Mouse (Mus musculus): ENCODE measurements around the gene Kcnc1. TPM values are rescaled to one million over a fixed set of nuclear protein-coding genes. Genes with fewer than 3 reads are reported as not detected.

The Kcnc1 gene
- total and polyA plus RNA-seq, 2 experiments from 2014 or later, result not detected

DNA sequence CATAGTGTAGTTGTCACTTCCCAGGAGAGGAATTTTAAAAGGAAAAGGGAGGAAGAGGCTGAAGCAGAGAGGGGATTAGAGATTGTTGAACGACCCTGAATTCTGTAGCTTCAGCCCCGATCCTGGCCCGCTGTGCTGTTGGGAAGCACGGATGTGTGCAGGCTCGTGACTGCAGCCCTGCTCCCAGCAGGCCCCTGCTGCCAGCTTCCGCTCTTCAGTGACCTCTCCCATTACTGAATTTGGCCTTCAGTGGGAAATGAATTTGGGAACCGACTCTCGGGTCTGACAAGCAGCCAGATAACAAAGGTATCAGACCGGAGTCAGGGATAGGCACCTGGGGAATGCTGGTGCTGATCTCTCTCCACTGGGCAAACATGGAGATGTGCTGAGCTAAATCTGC, 76.8 kb downstream of the Kcnc1 start:
- H3K27ac ChIP-seq (ENCODE audit: low read depth), result no peak overlapping the region
- 42% methylated on average over 9 of the region's 9 CpGs for WGBS
- no peak overlapping the region for H3K9ac ChIP-seq (replicated peaks; ENCODE audit: low read depth, low read length)
- H3K4me3 ChIP-seq (ENCODE audit: low read depth, low read length), result no peak overlapping the region
- H3K4me1 ChIP-seq (ENCODE audit: control insufficient read depth, insufficient read depth), result peaks cover 4% of the 10 kb centered on the region; the same call in 1 of the 2 replicates
- no peak overlapping the region for H3K4me2 ChIP-seq (ENCODE audit: low read depth, low read length)
- ATAC-seq (ENCODE audit: insufficient read depth, low read depth), result no peak
- no peak for TF ChIP-seq EP300 (IDR thresholded peaks at IDR 0.05; ENCODE audit: low read depth)
- no peak for TF ChIP-seq CTCF (IDR thresholded peaks at IDR 0.05; ENCODE audit: low read depth)
- H3K27me3 ChIP-seq (ENCODE audit: control insufficient read depth, insufficient read depth, low read length), result no peaks in the 10 kb centered on the region
- no peaks in the 10 kb centered on the region for H3K9me3 ChIP-seq (replicated peaks; ENCODE audit: control insufficient read depth, low read length)
- no peaks in the 10 kb centered on the region for H3K36me3 ChIP-seq (replicated peaks; ENCODE audit: control insufficient read depth, insufficient read depth, low read length)
- no peak for DNase-seq (ENCODE audit: low spot score)

DNA sequence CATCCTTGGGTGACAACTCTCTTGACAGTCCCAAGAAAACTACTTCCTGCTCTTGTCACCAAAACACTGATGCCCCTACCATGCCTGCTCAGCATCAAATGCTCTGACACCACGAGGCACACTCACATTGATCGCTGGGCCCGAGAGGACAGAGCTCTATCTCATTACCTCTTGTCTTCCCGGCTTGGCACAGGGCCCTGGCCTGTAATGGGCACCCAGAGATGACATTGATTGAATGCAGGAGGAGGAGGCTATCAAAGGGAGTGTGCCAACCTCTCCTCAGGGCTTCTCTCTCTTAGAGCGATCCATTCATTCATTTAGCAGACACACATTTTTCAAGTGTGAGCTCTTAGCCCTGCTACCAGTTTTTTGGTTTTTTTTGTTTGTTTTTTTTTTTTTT, 79.2 kb downstream of the Kcnc1 start:
- H3K9ac ChIP-seq (replicated peaks; ENCODE audit: low read depth, low read length), result no peak overlapping the region
- WGBS, result 31% methylated on average over 5 of the region's 5 CpGs
- no peak for DNase-seq (ENCODE audit: low spot score)

DNA sequence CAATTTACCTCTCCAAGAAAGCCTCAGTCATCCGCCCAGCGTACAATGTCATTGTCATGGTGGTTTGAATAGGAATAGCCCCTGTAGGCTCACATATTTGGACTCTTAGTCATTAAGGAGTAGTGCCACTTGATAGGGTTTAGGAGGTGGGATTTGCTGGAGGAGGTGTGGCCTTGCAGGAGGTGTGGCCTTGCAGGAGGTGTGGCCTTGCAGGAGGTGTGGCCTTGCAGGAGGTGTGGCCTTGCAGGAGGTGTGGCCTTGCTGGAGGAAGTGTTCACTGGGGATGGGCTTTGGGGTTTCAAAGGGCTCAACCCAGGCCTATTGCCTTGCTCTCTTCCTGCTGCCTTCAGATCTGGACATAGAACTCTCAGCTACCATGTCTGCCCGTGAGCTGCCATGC, 81.2 kb downstream of the Kcnc1 start:
- H3K4me1 ChIP-seq (ENCODE audit: control insufficient read depth, insufficient read depth), result peaks cover 18% of the 10 kb centered on the region
- H3K4me2 ChIP-seq (ENCODE audit: low read depth, low read length), result no peak overlapping the region
- TF ChIP-seq EP300 (IDR thresholded peaks at IDR 0.05; ENCODE audit: low read depth) (no peak), CTCF (IDR thresholded peaks at IDR 0.05; ENCODE audit: low read depth) (no peak)
- no peak overlapping the region for H3K9ac ChIP-seq (replicated peaks; ENCODE audit: low read depth, low read length)
- DNase-seq (ENCODE audit: low spot score), result no peak
- no peaks in the 10 kb centered on the region for H3K36me3 ChIP-seq (replicated peaks; ENCODE audit: control insufficient read depth, insufficient read depth, low read length)
- no peak overlapping the region for H3K27ac ChIP-seq (ENCODE audit: low read depth)
- H3K27me3 ChIP-seq (ENCODE audit: control insufficient read depth, insufficient read depth, low read length), result no peaks in the 10 kb centered on the region
- H3K9me3 ChIP-seq (replicated peaks; ENCODE audit: control insufficient read depth, low read length), result no peaks in the 10 kb centered on the region
- H3K4me3 ChIP-seq (ENCODE audit: low read depth, low read length), result no peak overlapping the region
- ATAC-seq (ENCODE audit: insufficient read depth, low read depth), result no peak
- WGBS, result 91% methylated on average over 3 of the region's 3 CpGs

More for the DNA sequence above, 79.2 kb downstream of the Kcnc1 start:
- Histone ChIP-seq H3K36me3 (replicated peaks; ENCODE audit: control insufficient read depth, insufficient read depth, low read length) (no peaks in the 10 kb centered on the region), H3K4me3 (ENCODE audit: low read depth, low read length) (no peak overlapping the region), H3K4me2 (ENCODE audit: low read depth, low read length) (no peak overlapping the region), H3K27ac (ENCODE audit: low read depth) (no peak overlapping the region), H3K4me1 (ENCODE audit: control insufficient read depth, insufficient read depth) (peaks cover 8% of the 10 kb centered on the region; the same call in 1 of the 2 replicates), H3K9me3 (replicated peaks; ENCODE audit: control insufficient read depth, low read length) (no peaks in the 10 kb centered on the region), H3K27me3 (ENCODE audit: control insufficient read depth, insufficient read depth, low read length) (no peaks in the 10 kb centered on the region)
- TF ChIP-seq EP300 (IDR thresholded peaks at IDR 0.05; ENCODE audit: low read depth) (no peak), CTCF (IDR thresholded peaks at IDR 0.05; ENCODE audit: low read depth) (no peak)
- 0 out of 2 replicates have a peak, but pooled peaks have one; percentile 34 for ATAC-seq (ENCODE audit: insufficient read depth, low read depth)

DNA sequence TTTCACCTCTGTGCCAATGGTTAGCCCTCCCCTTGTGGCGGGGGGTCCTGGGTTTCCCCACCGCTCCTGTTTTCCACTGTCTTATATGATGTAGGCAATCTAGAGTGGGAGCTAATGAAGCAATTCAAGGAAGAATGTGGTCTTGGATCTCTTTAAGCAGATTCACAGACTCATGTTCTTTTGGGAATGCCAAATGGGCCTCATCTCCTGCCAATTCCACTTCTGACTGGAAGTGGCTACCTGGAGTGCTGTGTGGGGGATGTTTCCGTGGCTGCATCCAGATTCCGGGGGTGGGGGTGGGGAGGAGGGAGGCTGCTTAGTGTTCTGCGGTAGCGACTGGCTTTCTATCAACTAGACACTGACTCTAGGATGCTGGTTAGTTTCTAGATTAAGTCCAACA, 83.5 kb downstream of the Kcnc1 start:
- Histone ChIP-seq H3K4me2 (ENCODE audit: low read depth, low read length) (no peak overlapping the region), H3K27me3 (ENCODE audit: control insufficient read depth, insufficient read depth, low read length) (no peaks in the 10 kb centered on the region), H3K4me1 (ENCODE audit: control insufficient read depth, insufficient read depth) (peaks cover 25% of the 10 kb centered on the region), H3K27ac (ENCODE audit: low read depth) (no peak overlapping the region), H3K36me3 (replicated peaks; ENCODE audit: control insufficient read depth, insufficient read depth, low read length) (no peaks in the 10 kb centered on the region), H3K9me3 (replicated peaks; ENCODE audit: control insufficient read depth, low read length) (no peaks in the 10 kb centered on the region), H3K4me3 (ENCODE audit: low read depth, low read length) (no peak overlapping the region), H3K9ac (replicated peaks; ENCODE audit: low read depth, low read length) (no peak overlapping the region)
- TF ChIP-seq CTCF (IDR thresholded peaks at IDR 0.05; ENCODE audit: low read depth), result no peak
- no peak for TF ChIP-seq EP300 (IDR thresholded peaks at IDR 0.05; ENCODE audit: low read depth)
- no peak for ATAC-seq (ENCODE audit: insufficient read depth, low read depth)
- DNase-seq (ENCODE audit: low spot score), result no peak
- WGBS, result 34% methylated on average over 6 of the region's 6 CpGs

DNA sequence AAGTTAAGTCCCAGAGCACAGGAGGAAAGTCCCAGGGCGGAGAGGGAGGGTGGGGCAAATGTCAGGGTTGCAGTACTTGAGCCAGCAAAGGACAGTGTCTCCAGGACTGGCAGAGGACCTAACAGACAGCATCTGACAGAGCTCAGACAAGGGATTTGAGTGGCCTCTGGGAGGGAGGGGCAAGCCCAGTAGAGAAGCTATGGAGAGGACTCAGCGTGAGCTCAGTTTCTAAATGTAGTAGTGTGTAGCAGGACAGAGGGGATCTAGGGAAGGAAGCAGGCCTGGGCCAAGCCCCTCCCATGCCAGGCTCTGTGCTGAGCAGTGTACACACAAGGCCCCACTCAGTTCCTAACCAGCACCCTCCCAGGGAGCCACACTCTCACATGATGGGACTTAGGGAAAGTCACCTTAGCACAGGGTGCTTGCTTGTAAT, 85.8 kb downstream of the Kcnc1 start:
- no peak for TF ChIP-seq EP300 (IDR thresholded peaks at IDR 0.05; ENCODE audit: low read depth)
- TF ChIP-seq CTCF (IDR thresholded peaks at IDR 0.05; ENCODE audit: low read depth), result no peak
- Histone ChIP-seq H3K27me3 (ENCODE audit: control insufficient read depth, insufficient read depth, low read length) (no peaks in the 10 kb centered on the region), H3K9me3 (replicated peaks; ENCODE audit: control insufficient read depth, low read length) (no peaks in the 10 kb centered on the region), H3K4me1 (ENCODE audit: control insufficient read depth, insufficient read depth) (peaks cover 25% of the 10 kb centered on the region), H3K4me2 (ENCODE audit: low read depth, low read length) (no peak overlapping the region), H3K27ac (ENCODE audit: low read depth) (peak overlapping the region; percentile 71), H3K4me3 (ENCODE audit: low read depth, low read length) (no peak overlapping the region), H3K9ac (replicated peaks; ENCODE audit: low read depth, low read length) (no peak overlapping the region), H3K36me3 (replicated peaks; ENCODE audit: control insufficient read depth, insufficient read depth, low read length) (no peaks in the 10 kb centered on the region)
- ATAC-seq (ENCODE audit: insufficient read depth, low read depth), result peak; percentile 92
- 26% methylated on average over 2 of the region's 2 CpGs for WGBS
- DNase-seq (ENCODE audit: low spot score), result peak; percentile 82

DNA sequence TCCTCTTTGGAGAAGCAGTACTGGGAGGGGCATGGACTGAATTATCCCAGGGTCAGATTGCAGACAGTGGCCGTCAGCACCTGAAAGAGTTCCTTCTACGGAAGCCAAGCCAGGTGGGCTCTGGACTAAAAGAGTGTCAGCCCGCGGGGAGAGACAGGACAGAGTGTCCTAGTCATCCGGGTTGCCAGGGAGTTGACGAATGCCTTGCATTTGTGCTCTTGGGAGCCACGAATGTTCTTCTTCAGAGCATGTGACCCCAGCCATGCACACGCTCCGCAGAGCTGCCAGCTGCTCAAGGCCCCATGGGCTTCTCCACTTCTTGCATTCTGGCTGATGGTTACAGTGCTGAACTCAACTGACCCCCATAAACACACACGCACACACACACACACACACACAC, 86.8 kb downstream of the Kcnc1 start:
- 57% methylated on average over 10 of the region's 10 CpGs for WGBS
- Histone ChIP-seq H3K4me1 (ENCODE audit: control insufficient read depth, insufficient read depth) (peaks cover 25% of the 10 kb centered on the region), H3K9me3 (replicated peaks; ENCODE audit: control insufficient read depth, low read length) (no peaks in the 10 kb centered on the region), H3K4me3 (ENCODE audit: low read depth, low read length) (no peak overlapping the region), H3K27ac (ENCODE audit: low read depth) (no peak overlapping the region), H3K9ac (replicated peaks; ENCODE audit: low read depth, low read length) (no peak overlapping the region), H3K36me3 (replicated peaks; ENCODE audit: control insufficient read depth, insufficient read depth, low read length) (no peaks in the 10 kb centered on the region), H3K27me3 (ENCODE audit: control insufficient read depth, insufficient read depth, low read length) (no peaks in the 10 kb centered on the region), H3K4me2 (ENCODE audit: low read depth, low read length) (no peak overlapping the region)
- no peak for DNase-seq (ENCODE audit: low spot score)
- TF ChIP-seq EP300 (IDR thresholded peaks at IDR 0.05; ENCODE audit: low read depth) (no peak), CTCF (IDR thresholded peaks at IDR 0.05; ENCODE audit: low read depth) (no peak)
- ATAC-seq (ENCODE audit: insufficient read depth, low read depth), result no peak
